Mouse (Mus musculus): ENCODE measurements at regions not wholly inside any gene's neighbourhood (a gene's known extent, or its start where the extent isn't known, plus 50 kb on each side); places are given as distances from the start of the nearest gene placed in this dataset.

DNA sequence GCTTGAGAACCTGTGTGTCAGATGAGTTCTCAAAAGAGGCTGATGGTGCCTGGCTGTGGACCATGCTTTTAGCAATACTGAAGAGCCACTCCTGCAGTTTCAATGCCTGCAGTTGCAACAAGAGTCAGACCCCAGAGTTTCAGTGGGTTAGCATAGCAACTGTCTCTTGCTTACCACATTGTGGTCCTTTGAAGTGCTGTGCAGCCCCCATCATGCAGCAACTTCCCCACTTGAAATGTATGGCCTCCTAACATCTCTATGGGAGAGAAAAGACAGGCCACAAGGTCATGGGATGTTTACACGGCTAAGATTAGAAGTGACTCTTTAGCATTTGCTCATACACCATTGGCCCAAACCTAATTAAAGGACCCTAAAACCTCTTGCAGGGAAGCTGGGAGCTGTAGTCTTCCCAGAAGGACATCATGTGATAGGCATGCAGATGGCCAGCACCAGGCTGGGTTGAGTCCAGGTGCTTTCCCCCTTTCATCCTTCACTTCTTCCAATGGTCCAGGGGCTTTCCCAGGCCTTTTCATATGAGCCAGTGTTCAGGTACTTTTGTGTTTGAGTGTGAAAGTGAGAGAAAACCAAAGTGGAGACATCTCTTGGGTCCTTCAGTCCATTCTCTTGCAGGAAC, 1351.2 kb upstream of the A1bg start:
- Histone ChIP-seq H3K4me3 (ENCODE audit: low read depth, low read length) (no peak overlapping the region), H3K36me3 (ENCODE audit: control insufficient read depth, insufficient read depth, low read length) (no peaks in the 10 kb centered on the region), H3K4me1 (ENCODE audit: control insufficient read depth, insufficient read depth, insufficient read length, low read length) (no peaks in the 10 kb centered on the region), H3K27me3 (ENCODE audit: control insufficient read depth, insufficient read depth, low read length) (no peaks in the 10 kb centered on the region), H3K27ac (ENCODE audit: insufficient read depth, low read depth, low read length) (no peak overlapping the region)
- 80% methylated on average over 1 of the region's 1 CpGs for WGBS
- no peak for TF ChIP-seq CTCF (IDR thresholded peaks at IDR 0.05; ENCODE audit: extremely low read depth, insufficient read length, insufficient replicate concordance, low read depth, low read length)
- TF ChIP-seq POLR2A (IDR thresholded peaks at IDR 0.05; ENCODE audit: low read depth, low read length) = no peak

GRCm38 (mm10) chr15:62272755-62273154, 1349.9 kb upstream of the A1bg start:
- H3K27ac ChIP-seq (ENCODE audit: insufficient read depth, low read depth, low read length) = no peak overlapping the region
- TF ChIP-seq CTCF (IDR thresholded peaks at IDR 0.05; ENCODE audit: extremely low read depth, insufficient read length, insufficient replicate concordance, low read depth, low read length) = no peak
- TF ChIP-seq POLR2A (IDR thresholded peaks at IDR 0.05; ENCODE audit: low read depth, low read length) = no peak
- no peaks in the 10 kb centered on the region for H3K27me3 ChIP-seq (ENCODE audit: control insufficient read depth, insufficient read depth, low read length)
- H3K4me1 ChIP-seq (ENCODE audit: control insufficient read depth, insufficient read depth, insufficient read length, low read length) = no peaks in the 10 kb centered on the region
- H3K4me3 ChIP-seq (ENCODE audit: low read depth, low read length) = no peak overlapping the region
- H3K36me3 ChIP-seq (ENCODE audit: control insufficient read depth, insufficient read depth, low read length) = no peaks in the 10 kb centered on the region
- WGBS = 82% methylated on average over 2 of the region's 2 CpGs

GRCm38 (mm10) chr15:62271428-62271827, 1348.6 kb upstream of the A1bg start:
- H3K27ac ChIP-seq (ENCODE audit: insufficient read depth, low read depth, low read length) = no peak overlapping the region
- 62% methylated on average over 2 of the region's 2 CpGs for WGBS

DNA sequence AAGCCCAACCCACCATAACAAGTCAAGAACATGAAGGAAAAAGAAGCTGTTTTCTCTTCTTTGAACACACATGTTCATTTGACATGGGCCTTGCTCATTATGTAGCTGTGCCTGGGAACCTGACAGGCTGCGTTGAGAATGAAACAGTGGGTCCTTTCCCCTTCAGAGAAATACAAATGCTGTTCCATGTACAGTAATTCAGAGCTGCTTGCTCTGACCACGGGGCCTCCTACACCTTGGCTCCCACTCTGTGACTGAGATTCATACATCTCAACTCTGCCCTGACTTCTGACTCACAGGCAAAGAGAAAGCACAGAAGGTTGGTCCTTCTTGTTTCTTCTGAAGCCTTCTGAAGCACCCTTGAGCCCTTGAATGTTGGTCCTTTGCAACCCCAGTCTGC, 1345.4 kb upstream of the A1bg start:
- H3K4me1 ChIP-seq (ENCODE audit: control insufficient read depth, insufficient read depth, insufficient read length, low read length) = no peaks in the 10 kb centered on the region
- H3K27ac ChIP-seq (ENCODE audit: insufficient read depth, low read depth, low read length) = no peak overlapping the region
- WGBS = 82% methylated on average over 2 of the region's 2 CpGs
- H3K36me3 ChIP-seq (ENCODE audit: control insufficient read depth, insufficient read depth, low read length) = no peaks in the 10 kb centered on the region
- H3K4me3 ChIP-seq (ENCODE audit: low read depth, low read length) = no peak overlapping the region
- H3K27me3 ChIP-seq (ENCODE audit: control insufficient read depth, insufficient read depth, low read length) = no peaks in the 10 kb centered on the region
- TF ChIP-seq POLR2A (IDR thresholded peaks at IDR 0.05; ENCODE audit: low read depth, low read length) = no peak
- TF ChIP-seq CTCF (IDR thresholded peaks at IDR 0.05; ENCODE audit: extremely low read depth, insufficient read length, insufficient replicate concordance, low read depth, low read length) = no peak

More at GRCm38 (mm10) chr15:62271428-62271827, 1348.6 kb upstream of the A1bg start:
- H3K4me1 ChIP-seq (ENCODE audit: control insufficient read depth, insufficient read depth, insufficient read length, low read length) = no peaks in the 10 kb centered on the region
- TF ChIP-seq CTCF (IDR thresholded peaks at IDR 0.05; ENCODE audit: extremely low read depth, insufficient read length, insufficient replicate concordance, low read depth, low read length) = no peak
- no peak for TF ChIP-seq POLR2A (IDR thresholded peaks at IDR 0.05; ENCODE audit: low read depth, low read length)
- no peaks in the 10 kb centered on the region for H3K27me3 ChIP-seq (ENCODE audit: control insufficient read depth, insufficient read depth, low read length)
- H3K4me3 ChIP-seq (ENCODE audit: low read depth, low read length) = no peak overlapping the region
- no peaks in the 10 kb centered on the region for H3K36me3 ChIP-seq (ENCODE audit: control insufficient read depth, insufficient read depth, low read length)

- TF ChIP-seq POLR2A (IDR thresholded peaks at IDR 0.05; ENCODE audit: low read depth, low read length) = no peak
- TF ChIP-seq CTCF (IDR thresholded peaks at IDR 0.05; ENCODE audit: extremely low read depth, insufficient read length, insufficient replicate concordance, low read depth, low read length) = no peak
These were observed 1344.7 kb upstream of the A1bg start for GRCm38 (mm10) chr15:62267536-62267935.

DNA sequence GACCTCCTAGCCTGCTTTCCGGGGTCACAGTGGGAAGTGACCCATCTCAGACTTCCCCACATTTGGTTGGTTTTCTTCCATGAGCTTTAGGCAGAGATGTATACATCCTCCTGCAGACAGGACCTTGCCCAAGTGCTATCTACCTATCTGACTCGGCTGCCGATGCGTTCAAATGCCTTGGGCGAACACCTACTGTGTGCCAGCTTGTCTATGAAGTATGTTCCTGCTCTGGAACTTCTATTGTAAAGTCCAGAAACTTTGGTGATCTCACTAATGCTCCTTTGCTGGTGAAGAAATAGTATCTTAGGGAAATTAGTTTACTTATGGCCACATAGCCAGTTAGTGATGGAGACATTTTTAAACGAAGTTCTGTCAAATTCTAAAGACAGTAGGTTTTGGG, 1343.2 kb upstream of the A1bg start:
- Histone ChIP-seq H3K36me3 (ENCODE audit: control insufficient read depth, insufficient read depth, low read length) (no peaks in the 10 kb centered on the region), H3K27me3 (ENCODE audit: control insufficient read depth, insufficient read depth, low read length) (no peaks in the 10 kb centered on the region), H3K4me1 (ENCODE audit: control insufficient read depth, insufficient read depth, insufficient read length, low read length) (no peaks in the 10 kb centered on the region), H3K27ac (ENCODE audit: insufficient read depth, low read depth, low read length) (no peak overlapping the region), H3K4me3 (ENCODE audit: low read depth, low read length) (no peak overlapping the region)
- WGBS = 91% methylated on average over 6 of the region's 6 CpGs
- TF ChIP-seq POLR2A (IDR thresholded peaks at IDR 0.05; ENCODE audit: low read depth, low read length) (no peak), CTCF (IDR thresholded peaks at IDR 0.05; ENCODE audit: extremely low read depth, insufficient read length, insufficient replicate concordance, low read depth, low read length) (no peak)

More at GRCm38 (mm10) chr15:62267536-62267935, 1344.7 kb upstream of the A1bg start:
- no peaks in the 10 kb centered on the region for H3K27me3 ChIP-seq (ENCODE audit: control insufficient read depth, insufficient read depth, low read length)
- no peak overlapping the region for H3K4me3 ChIP-seq (ENCODE audit: low read depth, low read length)
- no peaks in the 10 kb centered on the region for H3K4me1 ChIP-seq (ENCODE audit: control insufficient read depth, insufficient read depth, insufficient read length, low read length)
- H3K27ac ChIP-seq (ENCODE audit: insufficient read depth, low read depth, low read length) = no peak overlapping the region
- H3K36me3 ChIP-seq (ENCODE audit: control insufficient read depth, insufficient read depth, low read length) = no peaks in the 10 kb centered on the region
- WGBS = 89% methylated on average over 6 of the region's 6 CpGs

DNA sequence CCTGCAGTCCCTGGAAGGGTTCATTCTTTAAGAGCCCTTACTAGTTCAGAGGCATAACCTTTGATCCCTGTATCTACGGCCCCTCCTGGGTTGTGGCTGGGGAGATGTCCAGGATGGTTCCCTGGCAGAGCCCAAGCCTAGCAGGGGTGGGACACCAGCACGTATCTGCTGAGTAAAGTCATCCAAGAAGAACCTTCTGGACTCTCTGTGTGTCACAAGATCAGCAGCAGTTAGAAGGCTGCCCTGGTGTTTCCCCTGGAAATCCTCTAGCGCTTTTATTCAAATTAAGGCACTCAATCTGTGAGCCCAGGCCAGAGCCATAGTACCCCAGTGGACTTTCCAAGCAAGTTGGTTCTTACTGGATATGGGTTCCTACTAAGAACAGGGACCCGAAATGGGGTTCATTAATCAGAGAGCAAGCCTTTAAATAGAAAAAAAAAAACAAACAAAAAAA, 1342.7 kb upstream of the A1bg start:
- Histone ChIP-seq H3K4me1 (ENCODE audit: control insufficient read depth, insufficient read depth, insufficient read length, low read length) (no peaks in the 10 kb centered on the region), H3K27ac (ENCODE audit: insufficient read depth, low read depth, low read length) (no peak overlapping the region), H3K36me3 (ENCODE audit: control insufficient read depth, insufficient read depth, low read length) (no peaks in the 10 kb centered on the region), H3K4me3 (ENCODE audit: low read depth, low read length) (no peak overlapping the region), H3K27me3 (ENCODE audit: control insufficient read depth, insufficient read depth, low read length) (no peaks in the 10 kb centered on the region)
- 66% methylated on average over 4 of the region's 4 CpGs for WGBS
- TF ChIP-seq CTCF (IDR thresholded peaks at IDR 0.05; ENCODE audit: extremely low read depth, insufficient read length, insufficient replicate concordance, low read depth, low read length) (no peak), POLR2A (IDR thresholded peaks at IDR 0.05; ENCODE audit: low read depth, low read length) (no peak)

Data from small intestine, adult 2 months (tissue).